Mouse (Mus musculus): ENCODE results near the gene Psmd4. TPM values are rescaled to one million over a fixed set of nuclear protein-coding genes. Genes with fewer than 3 reads are reported as not detected.

Psmd4 gene
- total RNA-seq, 2 experiments from 2014 or later, result 136 to 151 TPM

- no peak for DNase-seq
- intact Hi-C loops (cut with DNase I), result no loop called here
These were observed 56.9 kb downstream of the Psmd4 start for GRCm38 (mm10) chr3:94985513-94985912.

DNA sequence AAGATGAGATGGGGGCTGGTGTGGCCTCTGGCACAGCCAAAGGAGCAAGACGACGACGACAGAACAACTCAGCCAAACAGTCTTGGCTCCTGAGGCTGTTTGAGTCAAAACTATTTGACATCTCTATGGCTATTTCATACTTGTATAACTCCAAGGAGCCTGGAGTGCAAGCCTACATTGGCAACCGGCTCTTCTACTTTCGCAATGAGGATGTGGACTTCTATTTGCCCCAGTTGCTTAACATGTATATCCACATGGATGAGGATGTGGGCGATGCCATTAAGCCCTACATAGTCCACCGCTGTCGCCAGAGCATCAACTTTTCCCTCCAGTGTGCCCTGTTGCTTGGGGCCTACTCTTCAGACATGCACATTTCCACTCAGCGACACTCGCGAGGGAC lies 58.1 kb downstream of the Psmd4 start:
- intact Hi-C loops (cut with DNase I), result no loop called here
- DNase-seq, result no peak

Small RNAs within 50 kb of the gene (microRNA-seq; reads per million reads assigned to microRNA genes)
- 2.2 to 2.7 reads per million in 2 experiments for gene Mir7013 (ENCODE audit: borderline number of aligned reads in 2 of 2)

Other genes starting within 250 kb of the Psmd4 start
- 10 to 100 TPM; 18.7 to 21.5 TPM for gene Pogz, start 205.0 kb downstream of the Psmd4 start, total RNA-seq (2021)
- 100 to 1,000 TPM; 231 to 243 TPM for gene Psmb4, start 155.7 kb downstream of the Psmd4 start, total RNA-seq (2021)
- gene Selenbp1, start 109.6 kb downstream of the Psmd4 start, total RNA-seq (2021), result 100 to 1,000 TPM; 110 to 122 TPM
- 1 to 10 TPM; 4.4 to 6.5 TPM for gene Rfx5, start 88.5 kb downstream of the Psmd4 start, total RNA-seq (2021)
- gene Pi4kb, start 67.9 kb downstream of the Psmd4 start, total RNA-seq (2021), result 10 to 100 TPM; 24.6 to 30.3 TPM
- 10 to 100 TPM; 11.4 to 15.8 TPM for gene Zfp687, start 27.2 kb downstream of the Psmd4 start, total RNA-seq (2021)
- 10 to 100 TPM; 16.5 to 17.1 TPM for gene Pip5k1a, start 64.3 kb upstream of the Psmd4 start, total RNA-seq (2021)
- 10 to 100 TPM; 31.7 to 35.2 TPM for gene Vps72, start 68.4 kb upstream of the Psmd4 start, total RNA-seq (2021)
- 10 to 100 TPM; 17.6 to 29.1 TPM for gene Tmod4, start 81.9 kb upstream of the Psmd4 start, total RNA-seq (2021)
- gene Scnm1, start 91.4 kb upstream of the Psmd4 start, total RNA-seq (2021), result 10 to 100 TPM; 24.1 to 37.5 TPM
- 1 to 10 TPM; 5.8 to 6.5 TPM for gene Lysmd1, start 91.5 kb upstream of the Psmd4 start, total RNA-seq (2021)
- 1 to 10 TPM; 1.4 to 2.7 TPM for gene Tnfaip8l2, start 99.7 kb upstream of the Psmd4 start, total RNA-seq (2021)
- 10 to 100 TPM in 1 of 2 experiments, 1 to 10 TPM in 1; 4.7 to 10.2 TPM for gene Sema6c, start 117.8 kb upstream of the Psmd4 start, total RNA-seq (2021)
- gene Gabpb2, start 175.3 kb upstream of the Psmd4 start, total RNA-seq (2021), result 10 to 100 TPM; 10.9 to 11.7 TPM
- 10 to 100 TPM; 20.4 to 22.8 TPM for gene Cdc42se1, start 186.1 kb upstream of the Psmd4 start, total RNA-seq (2021)
- gene Mllt11, start 189.6 kb upstream of the Psmd4 start, total RNA-seq (2021), result 1 to 10 TPM; 6.1 to 8.5 TPM
- gene Gm128, start 199.0 kb upstream of the Psmd4 start, total RNA-seq (2021), result not detected
- not detected for gene Bnipl, start 208.6 kb upstream of the Psmd4 start, total RNA-seq (2021)
- 10 to 100 TPM; 26.7 to 26.8 TPM for gene Mindy1, start 238.7 kb upstream of the Psmd4 start, total RNA-seq (2021)
- 10 to 100 TPM; 24.1 to 26.6 TPM for gene Prune1, start 239.5 kb upstream of the Psmd4 start, total RNA-seq (2021)

Measured in heart, postnatal 36 days (tissue).